Mouse (Mus musculus) neural tube, embryonic 11.5 days (tissue): ENCODE data around the gene Akap8l. TPM values are rescaled to one million over a fixed set of nuclear protein-coding genes. Genes with fewer than 3 reads are reported as not detected.

Experiments
- ATAC-seq: fragments of 200-750 bp; cut with Nextera tagmentation; 2 replicates; pipeline ENCODE4 v1.8.0; 2017; ENCODE audit warnings: moderate number of reproducible peaks, mild to moderate bottlenecking, moderate TSS enrichment, moderate library complexity; ENCODE audit not compliant: insufficient read depth, low FRiP score, low TSS enrichment
- DNase-seq: peaks from one replicate; pipeline ENCODE4 v3.0.0-alpha.2; 2015; ENCODE audit warnings: low spot score
- H3K27ac ChIP-seq: fragments of 300-500 bp; sonication (generic); 2 replicates; pipeline ENCODE4 v1.5.1; 2014; ENCODE audit warnings: low read depth, mild to moderate bottlenecking, low read length
- H3K27me3 ChIP-seq: fragments of 300-500 bp; sonication (generic); 2 replicates; pipeline ENCODE4 v1.6.1; 2014; ENCODE audit warnings: mild to moderate bottlenecking, low read length, mixed read lengths; ENCODE audit not compliant: control insufficient read depth, insufficient read depth
- H3K36me3 ChIP-seq: fragments of 300-500 bp; sonication (generic); 2 replicates; pipeline ENCODE4 v1.6.1; 2014; ENCODE audit warnings: mild to moderate bottlenecking, low read length, moderate library complexity, mixed read lengths; ENCODE audit not compliant: control insufficient read depth, insufficient read depth
- H3K4me1 ChIP-seq: fragments of 300-500 bp; sonication (generic); 2 replicates; pipeline ENCODE4 v1.6.1; 2014; ENCODE audit warnings: low read length, mixed read lengths; ENCODE audit not compliant: control insufficient read depth, insufficient read depth
- H3K4me2 ChIP-seq: fragments of 300-500 bp; sonication (generic); 2 replicates; pipeline ENCODE4 v1.6.1; 2014; ENCODE audit warnings: low read depth, mild to moderate bottlenecking, moderate library complexity
- H3K4me3 ChIP-seq: fragments of 300-500 bp; sonication (generic); 2 replicates; pipeline ENCODE4 v1.5.1; 2014; ENCODE audit warnings: low read depth, low read length
- H3K9ac ChIP-seq: fragments of 300-500 bp; sonication (generic); 2 replicates; pipeline ENCODE4 v1.6.1; 2014; ENCODE audit warnings: mild to moderate bottlenecking, low read length
- H3K9me3 ChIP-seq: fragments of 300-500 bp; sonication (generic); 2 replicates; pipeline ENCODE4 v1.6.1; 2016; ENCODE audit warnings: low read length; ENCODE audit not compliant: control insufficient read depth
- WGBS: fragments of 180-500 bp; shearing (Covaris S2); extraction: QIAGEN DNeasy Blood & Tissue Kit; methylation state at CpG from one replicate; pipeline ENCODE4 v1.1.7; 2014; 5-methylcytosine and 5-hydroxymethylcytosine counted together
- polyA plus RNA-seq: library from polyadenylated mRNA; unstranded; fragments of >200 nt; fragmentation: Nextera tagmentation; extraction: Ambion mirVana; gene quantifications from 2 replicates; pipeline ENCODE4 v1.2.1, GENCODE M21; 2014

Gene Akap8l
- polyA plus RNA-seq = 73.2 and 81.3 TPM in 2 replicates

GRCm38 (mm10) chr17:32350382-32350983, at the start of gene Akap8l:
Akap8l (minus strand) TSS chr17:32350607.
- Histone ChIP-seq H3K9me3 (no peaks in the 10 kb centered on the region), H3K27ac (peak within 1 kb of the TSS; percentile 83), H3K4me1 (peaks cover 4% of the 10 kb centered on the region), H3K4me3 (peak within 1 kb of the TSS; percentile 84), H3K36me3 (peaks cover 9% of the 10 kb centered on the region), H3K9ac (peak within 1 kb of the TSS; percentile 85), H3K27me3 (no peaks in the 10 kb centered on the region), H3K4me2 (peak within 1 kb of the TSS; percentile 89)
- WGBS = under 1% methylated on average over 37 of the region's 37 CpGs
- peak; percentile 96 for ATAC-seq
- peak; percentile 92 for DNase-seq

- no peak for DNase-seq
- ATAC-seq = no peak
- Histone ChIP-seq H3K27me3 (peaks cover 69% of the 10 kb centered on the region), H3K36me3 (no peaks in the 10 kb centered on the region), H3K27ac (no peak overlapping the region), H3K4me1 (peaks cover 6% of the 10 kb centered on the region), H3K4me2 (peak overlapping the region; percentile 24; the same call in 1 of the 2 replicates), H3K4me3 (peak overlapping the region; percentile 18), H3K9ac (no peak overlapping the region), H3K9me3 (no peaks in the 10 kb centered on the region)
- WGBS = 3% methylated on average over 33 of the region's 37 CpGs
Observed at GRCm38 (mm10) chr17:32396266-32396665, 45.9 kb upstream of the Akap8l start.

- WGBS = 93% methylated on average over 10 of the region's 10 CpGs
- Histone ChIP-seq H3K9ac (no peak overlapping the region), H3K4me1 (peaks cover 6% of the 10 kb centered on the region), H3K27me3 (peaks cover 71% of the 10 kb centered on the region), H3K9me3 (no peaks in the 10 kb centered on the region), H3K4me3 (no peak overlapping the region), H3K36me3 (no peaks in the 10 kb centered on the region), H3K27ac (no peak overlapping the region), H3K4me2 (no peak overlapping the region)
- DNase-seq (no peak), ATAC-seq (no peak)
Observed at GRCm38 (mm10) chr17:32393944-32394343, 43.5 kb upstream of the Akap8l start.

GRCm38 (mm10) chr17:32389101-32389659, 38.8 kb upstream of the Akap8l start, which contains the start of gene Wiz:
Wiz (minus strand) TSS chr17:32389439.
- H3K9ac ChIP-seq = peak within 1 kb of the TSS; percentile 75
- H3K27ac ChIP-seq = peak within 1 kb of the TSS; percentile 73
- ATAC-seq (peak; percentile 86), DNase-seq (peak; percentile 92)
- 0 out of 2 replicates have a peak, but pooled peaks cover 9% of the 10 kb centered on the region for H3K4me1 ChIP-seq
- H3K9me3 ChIP-seq = no peaks in the 10 kb centered on the region
- peaks cover 27% of the 10 kb centered on the region for H3K27me3 ChIP-seq
- H3K36me3 ChIP-seq = no peaks in the 10 kb centered on the region
- peak within 1 kb of the TSS; percentile 98 for H3K4me2 ChIP-seq
- H3K4me3 ChIP-seq = peak within 1 kb of the TSS; percentile 62
- WGBS = 0% methylated on average over 6 of the region's 44 CpGs

- DNase-seq = peak; percentile 31
- Histone ChIP-seq H3K9ac (peak overlapping the region; percentile 75), H3K4me1 (0 out of 2 replicates have a peak, but pooled peaks cover 9% of the 10 kb centered on the region), H3K4me2 (peak overlapping the region; percentile 98), H3K36me3 (no peaks in the 10 kb centered on the region), H3K9me3 (no peaks in the 10 kb centered on the region), H3K4me3 (peak overlapping the region; percentile 62), H3K27me3 (peaks cover 24% of the 10 kb centered on the region), H3K27ac (peak overlapping the region; percentile 73; the same call in 1 of the 2 replicates)
- WGBS = 1% methylated on average over 34 of the region's 39 CpGs
- ATAC-seq = peak; percentile 51
Observed at GRCm38 (mm10) chr17:32388370-32389100, 38.1 kb upstream of the Akap8l start.

GRCm38 (mm10) chr17:32387986-32388369, 37.6 kb upstream of the Akap8l start:
- peak overlapping the region; percentile 98 for H3K4me2 ChIP-seq
- no peak for DNase-seq
- H3K4me3 ChIP-seq = peak overlapping the region; percentile 62
- H3K36me3 ChIP-seq = no peaks in the 10 kb centered on the region
- no peaks in the 10 kb centered on the region for H3K9me3 ChIP-seq
- H3K27me3 ChIP-seq = peaks cover 21% of the 10 kb centered on the region
- ATAC-seq = no peak
- 0 out of 2 replicates have a peak, but pooled peaks cover 9% of the 10 kb centered on the region for H3K4me1 ChIP-seq
- H3K9ac ChIP-seq = peak overlapping the region; percentile 75; the same call in 1 of the 2 replicates
- no peak overlapping the region for H3K27ac ChIP-seq
- WGBS = 38% methylated on average over 7 of the region's 7 CpGs

GRCm38 (mm10) chr17:32386659-32387432, 36.4 kb upstream of the Akap8l start:
- H3K27ac ChIP-seq = no peak overlapping the region
- 76% methylated on average over 9 of the region's 9 CpGs for WGBS
- no peak overlapping the region for H3K9ac ChIP-seq
- no peak overlapping the region for H3K4me2 ChIP-seq
- no peak overlapping the region for H3K4me3 ChIP-seq
- peaks cover 10% of the 10 kb centered on the region for H3K27me3 ChIP-seq
- H3K4me1 ChIP-seq = 0 out of 2 replicates have a peak, but pooled peaks cover 9% of the 10 kb centered on the region
- no peak for DNase-seq
- H3K9me3 ChIP-seq = no peaks in the 10 kb centered on the region
- H3K36me3 ChIP-seq = no peaks in the 10 kb centered on the region
- no peak for ATAC-seq

- no peak overlapping the region for H3K4me2 ChIP-seq
- no peak overlapping the region for H3K27ac ChIP-seq
- no peak for DNase-seq
- 0 out of 2 replicates have a peak, but pooled peaks cover 9% of the 10 kb centered on the region for H3K4me1 ChIP-seq
- H3K9me3 ChIP-seq = no peaks in the 10 kb centered on the region
- H3K27me3 ChIP-seq = no peaks in the 10 kb centered on the region
- ATAC-seq = no peak
- no peak overlapping the region for H3K4me3 ChIP-seq
- 85% methylated on average over 5 of the region's 5 CpGs for WGBS
- no peaks in the 10 kb centered on the region for H3K36me3 ChIP-seq
- H3K9ac ChIP-seq = no peak overlapping the region
Observed at GRCm38 (mm10) chr17:32383661-32384060, 33.3 kb upstream of the Akap8l start.
